In the genomic region with DNA sequence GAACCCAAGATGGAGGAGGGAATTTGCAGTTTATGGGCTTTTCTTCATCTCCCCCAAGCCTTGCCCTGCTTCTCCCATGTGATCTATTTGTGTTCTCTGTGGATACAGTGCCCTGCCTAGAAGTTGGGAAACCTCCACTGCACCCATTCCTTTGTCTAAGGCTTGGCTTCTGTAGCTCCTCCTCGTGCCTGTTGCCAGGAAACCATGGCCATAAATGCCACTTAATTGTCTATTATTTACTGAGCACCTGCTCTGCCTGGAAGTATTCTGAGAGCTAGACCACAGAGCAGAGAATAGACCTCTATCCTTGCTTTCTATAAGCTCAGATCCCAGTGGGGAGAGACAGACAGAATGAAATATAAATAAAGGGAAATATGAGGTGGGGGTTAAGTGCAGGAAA, we compare ENCODE assay signal across 13 mouse cellular contexts.
DNase-seq lines count a peak whose midpoint lies in the region; ATAC-seq lines count a peak whose summit lies in the region.
"Had no signal": no experiment of that assay in that cellular context is flagged by ENCODE, and none has a peak within 500 bp of the region (broad histone marks: within the 10 kb centered on the region; RNA-seq: fewer than 3 reads in every experiment).

No protein-coding gene starts in this region.

- peak; percentile 76 for ATAC-seq in forebrain, embryonic 11.5 days (replicated peaks; ENCODE audit: low FRiP score)
- ATAC-seq in hindbrain, embryonic 16.5 days = peak; percentile 72; the same call in 1 of the 2 replicates
- ATAC-seq in neural tube, embryonic 13.5 days (ENCODE audit: low read depth) = peak; percentile 84

- H3K27me3 ChIP-seq in forebrain, embryonic 11.5 days (ENCODE audit: control insufficient read depth, insufficient read depth, low read length) = no peaks in the 10 kb centered on the region
- H3K27me3 ChIP-seq in hindbrain, embryonic 16.5 days (replicated peaks; ENCODE audit: control insufficient read depth, insufficient read depth, low read length) = no peaks in the 10 kb centered on the region
- no peaks in the 10 kb centered on the region for H3K27me3 ChIP-seq in neural tube, embryonic 13.5 days

- DNase-seq in embryo, embryonic 10 days (ENCODE audit: low spot score) = peak; percentile 52
- DNase-seq in embryo, embryonic 9.5 days (ENCODE audit: extremely low spot score) = no peak
- DNase-seq in forebrain, embryonic 11.5 days (ENCODE audit: low spot score) = no peak
- no peak for DNase-seq in kidney, adult 9 months
- DNase-seq in left cerebral cortex, postnatal 10 days (ENCODE audit: extremely low spot score in 1 of 2, low spot score in 2 of 2) = no peak
- DNase-seq in frontal cortex, postnatal 25 days (ENCODE audit: low spot score in 2 of 2) = no peak
- DNase-seq: cerebellum, postnatal 10 days; kidney, postnatal 4 days; lung, embryonic 14.5 days; right cerebral cortex, postnatal 25 days had no signal

- H3K36me3 ChIP-seq in forebrain, embryonic 11.5 days (ENCODE audit: control insufficient read depth, insufficient read depth, low read length) = no peaks in the 10 kb centered on the region
- H3K36me3 ChIP-seq in hindbrain, embryonic 16.5 days (ENCODE audit: control insufficient read depth, insufficient read depth, low read length) = no peaks in the 10 kb centered on the region
- H3K36me3 ChIP-seq in neural tube, embryonic 13.5 days = no peaks in the 10 kb centered on the region
- H3K36me3 ChIP-seq: limb, embryonic 10.5 days had no signal

- no peak overlapping the region for H3K4me3 ChIP-seq in forebrain, embryonic 11.5 days (ENCODE audit: low read depth, low read length)
- H3K4me3 ChIP-seq in hindbrain, embryonic 16.5 days (ENCODE audit: low read length) = no peak overlapping the region
- H3K4me3 ChIP-seq in neural tube, embryonic 13.5 days = no peak overlapping the region
- H3K4me3 ChIP-seq: limb, embryonic 10.5 days had no signal

- no peak overlapping the region for H3K27ac ChIP-seq in forebrain, embryonic 11.5 days (ENCODE audit: low read depth, low read length)
- H3K27ac ChIP-seq in hindbrain, embryonic 16.5 days (ENCODE audit: low read depth, low read length) = no peak overlapping the region
- no peak overlapping the region for H3K27ac ChIP-seq in neural tube, embryonic 13.5 days (replicated peaks)
- H3K27ac ChIP-seq: limb, embryonic 10.5 days had no signal

- H3K9ac ChIP-seq in forebrain, embryonic 11.5 days (ENCODE audit: low read length) = no peak overlapping the region
- no peak overlapping the region for H3K9ac ChIP-seq in hindbrain, embryonic 16.5 days (ENCODE audit: low read depth, low read length)
- no peak overlapping the region for H3K9ac ChIP-seq in neural tube, embryonic 13.5 days
- H3K9ac ChIP-seq: lung, embryonic 14.5 days had no signal

- intact Hi-C loops in left cerebral cortex, postnatal 10 days (cut with DNase I) = no loop called here

- H3K4me2 ChIP-seq in forebrain, embryonic 11.5 days (ENCODE audit: low read depth, low read length, severe bottlenecking) = no peak overlapping the region
- no peak overlapping the region for H3K4me2 ChIP-seq in hindbrain, embryonic 16.5 days (ENCODE audit: low read length)
- no peak overlapping the region for H3K4me2 ChIP-seq in neural tube, embryonic 13.5 days
- H3K4me2 ChIP-seq: lung, embryonic 14.5 days had no signal

- no peaks in the 10 kb centered on the region for H3K9me3 ChIP-seq in forebrain, embryonic 11.5 days (ENCODE audit: control insufficient read depth, low read length)
- H3K9me3 ChIP-seq in hindbrain, embryonic 16.5 days (ENCODE audit: control insufficient read depth, low read length) = no peaks in the 10 kb centered on the region
- H3K9me3 ChIP-seq in neural tube, embryonic 13.5 days = no peaks in the 10 kb centered on the region
- H3K9me3 ChIP-seq: limb, embryonic 10.5 days had no signal

- 10% methylated on average over 1 of the region's 1 CpGs for WGBS in forebrain, embryonic 11.5 days
- 3% methylated on average over 1 of the region's 1 CpGs for WGBS in hindbrain, embryonic 16.5 days
- 0% methylated on average over 1 of the region's 1 CpGs for WGBS in neural tube, embryonic 13.5 days

- H3K4me1 ChIP-seq in forebrain, embryonic 11.5 days (replicated peaks; ENCODE audit: control insufficient read depth, insufficient read depth, low read length) = peaks cover 2% of the 10 kb centered on the region; the same call in 1 of the 2 replicates
- H3K4me1 ChIP-seq in hindbrain, embryonic 16.5 days (ENCODE audit: control insufficient read depth, insufficient read depth, low read depth, low read length) = peaks cover 3% of the 10 kb centered on the region; the same call in 1 of the 2 replicates
- H3K4me1 ChIP-seq in neural tube, embryonic 13.5 days (replicated peaks) = peaks cover 8% of the 10 kb centered on the region
